In genomic region chr5:65919904-65920303, GRCm38 (mm10) we compare ENCODE assay signal across 23 mouse cellular contexts. TPM values are rescaled to one million over a fixed set of nuclear protein-coding genes. Genes with fewer than 3 reads are reported as not detected.
DNase-seq lines count a peak whose midpoint lies in the region; ATAC-seq and TF ChIP-seq lines count a peak whose summit lies in the region.
"Had no signal": no experiment of that assay in that cellular context is flagged by ENCODE, and none has a peak within 500 bp of the region (broad histone marks: within the 10 kb centered on the region; RNA-seq: fewer than 3 reads in every experiment).

No protein-coding gene starts in this region.

- no peak overlapping the region for H3K27ac ChIP-seq in forebrain, embryonic 15.5 days (replicated peaks)
- no peak overlapping the region for H3K27ac ChIP-seq in forebrain, embryonic 11.5 days (ENCODE audit: low read depth, low read length)
- H3K27ac ChIP-seq in spleen, adult 2 months (ENCODE audit: insufficient read depth, low read length) = peak overlapping the region; percentile 82
- H3K27ac ChIP-seq: embryonic facial prominence, embryonic 12.5 days; hindbrain, postnatal 0 days had no signal

- no peaks in the 10 kb centered on the region for H3K36me3 ChIP-seq in forebrain, embryonic 15.5 days
- H3K36me3 ChIP-seq in forebrain, embryonic 11.5 days (ENCODE audit: control insufficient read depth, insufficient read depth, low read length) = no peaks in the 10 kb centered on the region
- no peaks in the 10 kb centered on the region for H3K36me3 ChIP-seq in spleen, adult 2 months (ENCODE audit: control insufficient read depth, insufficient read depth, low read length)
- H3K36me3 ChIP-seq: embryonic facial prominence, embryonic 12.5 days; hindbrain, embryonic 13.5 days had no signal

- H3K9me3 ChIP-seq in forebrain, embryonic 15.5 days = no peaks in the 10 kb centered on the region
- no peaks in the 10 kb centered on the region for H3K9me3 ChIP-seq in forebrain, embryonic 11.5 days (ENCODE audit: control insufficient read depth, low read length)
- H3K9me3 ChIP-seq: embryonic facial prominence, embryonic 12.5 days; hindbrain, embryonic 13.5 days had no signal

- no peak for TF ChIP-seq CTCF in spleen, adult 2 months (IDR thresholded peaks at IDR 0.05; ENCODE audit: extremely low read depth, insufficient read depth, insufficient read length, insufficient replicate concordance)

- H3K9ac ChIP-seq in forebrain, embryonic 15.5 days (replicated peaks) = no peak overlapping the region
- H3K9ac ChIP-seq in forebrain, embryonic 11.5 days (ENCODE audit: low read length) = no peak overlapping the region
- H3K9ac ChIP-seq: embryonic facial prominence, embryonic 12.5 days; hindbrain, embryonic 13.5 days had no signal

- H3K4me1 ChIP-seq in forebrain, embryonic 15.5 days = peaks cover 8% of the 10 kb centered on the region
- no peaks in the 10 kb centered on the region; the same call in 1 of the 2 replicates for H3K4me1 ChIP-seq in forebrain, embryonic 11.5 days (replicated peaks; ENCODE audit: control insufficient read depth, insufficient read depth, low read length)
- peaks cover 29% of the 10 kb centered on the region for H3K4me1 ChIP-seq in spleen, adult 2 months (ENCODE audit: control insufficient read depth, insufficient read depth, insufficient read length)

- H3K4me2 ChIP-seq in forebrain, embryonic 15.5 days (replicated peaks) = no peak overlapping the region
- H3K4me2 ChIP-seq in forebrain, embryonic 11.5 days (ENCODE audit: low read depth, low read length, severe bottlenecking) = no peak overlapping the region
- H3K4me2 ChIP-seq: embryonic facial prominence, embryonic 12.5 days; hindbrain, embryonic 13.5 days had no signal

- no peaks in the 10 kb centered on the region for H3K27me3 ChIP-seq in forebrain, embryonic 15.5 days
- no peaks in the 10 kb centered on the region for H3K27me3 ChIP-seq in forebrain, embryonic 11.5 days (ENCODE audit: control insufficient read depth, insufficient read depth, low read length)
- no peaks in the 10 kb centered on the region for H3K27me3 ChIP-seq in spleen, adult 2 months (ENCODE audit: control insufficient read depth, insufficient read depth, low read length)
- H3K27me3 ChIP-seq: embryonic facial prominence, embryonic 12.5 days; hindbrain, embryonic 13.5 days had no signal

- TF ChIP-seq POLR2A in spleen, adult 2 months (IDR thresholded peaks at IDR 0.05; ENCODE audit: low read depth, low read length) = no peak

- 0 out of 2 replicates have a peak, but pooled peaks have one; percentile 41 for ATAC-seq in forebrain, embryonic 15.5 days (replicated peaks)
- ATAC-seq in forebrain, embryonic 11.5 days (replicated peaks; ENCODE audit: low FRiP score) = no peak
- peak; percentile 12 to 14; a peak in 1 of 4 replicates for ATAC-seq in hematopoietic stem cell, adult 5-6 weeks (replicated peaks in 1 of 2; ENCODE audit: insufficient read depth in 1 of 2, low FRiP score in 2 of 2, low TSS enrichment in 1 of 2, low read depth in 1 of 2, poor library complexity in 2 of 2, severe bottlenecking in 2 of 2)
- ATAC-seq: forebrain, embryonic 14.5 days; hindbrain, postnatal 0 days had no signal

- WGBS in forebrain, embryonic 15.5 days = 83% methylated on average over 3 of the region's 3 CpGs
- 96% methylated on average over 3 of the region's 3 CpGs for WGBS in forebrain, embryonic 11.5 days
- WGBS in spleen, adult 2 months = 87% methylated on average over 3 of the region's 3 CpGs

- no peak for DNase-seq in forebrain, embryonic 11.5 days (ENCODE audit: low spot score)
- DNase-seq in spleen, adult 2 months (ENCODE audit: low read depth in 1 of 2, low spot score in 2 of 2) = no peak
- no peak for DNase-seq in spleen, postnatal 36 days (ENCODE audit: low spot score in 2 of 2)
- DNase-seq in yolk sac, embryonic 10.5 days (ENCODE audit: low spot score) = no peak
- DNase-seq in layer of hippocampus, adult 8-10 months (ENCODE audit: low spot score in 2 of 2) = no peak
- DNase-seq: adrenal gland, adult 2 months; adrenal gland, postnatal 25 days; cerebellum, adult 2 months; cerebellum, postnatal 14 days; gastrocnemius, postnatal 14 days; heart, postnatal 10 days; heart, postnatal 4 days had no signal

- H3K4me3 ChIP-seq in forebrain, embryonic 15.5 days = no peak overlapping the region
- no peak overlapping the region for H3K4me3 ChIP-seq in forebrain, embryonic 11.5 days (ENCODE audit: low read depth, low read length)
- no peak overlapping the region for H3K4me3 ChIP-seq in spleen, adult 2 months (ENCODE audit: extremely low read depth, insufficient read depth, insufficient read length)
- H3K4me3 ChIP-seq: embryonic facial prominence, embryonic 12.5 days; hindbrain, embryonic 13.5 days had no signal

RNA-seq across cellular contexts. Expression of gene Chrna9, which starts 14.8 kb away (rescaled TPM):
- polyA plus RNA-seq in forebrain, embryonic 15.5 days (2015; fragmentation: Nextera tagmentation; extraction: Ambion mirVana) = not detected in 2 replicates
- polyA plus RNA-seq in forebrain, embryonic 11.5 days (2014; fragmentation: Nextera tagmentation; extraction: Ambion mirVana) = not detected in 2 replicates
- polyA plus RNA-seq in spleen, adult 2 months (2012; rRNA removed) = 0.54 TPM in 1 of 2 replicates, not detected in the other
- not detected in 2 replicates for total RNA-seq in hematopoietic stem cell, adult 5-6 weeks (2017)
- not detected for total RNA-seq in layer of hippocampus, adult 8-10 months (2022)
- total RNA-seq: adrenal gland, adult 2 months; adrenal gland, postnatal 25 days; hindbrain, postnatal 0 days had no signal
- polyA plus RNA-seq: adrenal gland, adult 2 months; C2C12; cerebellum, adult 2 months; cortical plate, adult 2 months; forebrain, embryonic 14.5 days; gonadal fat pad, adult 2 months; heart, embryonic 14.5 days; hindbrain, embryonic 13.5 days; hindbrain, postnatal 0 days; intestine, embryonic 14.5 days had no signal

RNA-seq across cellular contexts. Expression of gene Rhoh, which starts 58.9 kb away (rescaled TPM):
- polyA plus RNA-seq in forebrain, embryonic 15.5 days (2015; fragmentation: Nextera tagmentation; extraction: Ambion mirVana) = 0.36 and 0.38 TPM in 2 replicates
- 0.07 and 0.09 TPM in 2 replicates for polyA plus RNA-seq in forebrain, embryonic 11.5 days (2014; fragmentation: Nextera tagmentation; extraction: Ambion mirVana)
- polyA plus RNA-seq in spleen, adult 2 months (2012; rRNA removed) = 28.0 and 33.6 TPM in 2 replicates
- 47.1 and 48.3 TPM in 2 replicates for total RNA-seq in hematopoietic stem cell, adult 5-6 weeks (2017)
- 1 to 10 TPM in 3 of 4 experiments, under 1 TPM in 1; 0.94 to 3.7 (median 1.8) TPM for total RNA-seq in layer of hippocampus, adult 8-10 months (2022)
- polyA plus RNA-seq: C2C12 had no signal

Comparison
In these comparisons a context has a peak if more than half of its experiments do, and no peak if none do; other contexts are left out.
1. RNA of gene Rhoh, which starts 58.9 kb away (polyA plus RNA-seq): 28.0 to 33.6 TPM in spleen, adult 2 months; 0.36 to 0.38 TPM in forebrain, embryonic 15.5 days and 0.07 to 0.09 TPM in forebrain, embryonic 11.5 days; every median in the first group is over 10 times any median in the second.